Mouse (Mus musculus) lung, postnatal 25 days (tissue): ENCODE results near the gene Pld3.

Source experiments
- DNase-seq: peaks from one replicate; pipeline ENCODE4 v3.0.0; 2022; ENCODE audit warnings: low spot score

Pld3 gene

GRCm38 (mm10) chr7:27552931-27553513, at the start of gene Pld3, which contains the start of gene 2310022A10Rik:
Gene Pld3, minus strand, starts transcription at chr7:27553218.
Gene 2310022A10Rik, plus strand, starts transcription at chr7:27553233.
- DNase-seq, result peak; percentile 99

DNA sequence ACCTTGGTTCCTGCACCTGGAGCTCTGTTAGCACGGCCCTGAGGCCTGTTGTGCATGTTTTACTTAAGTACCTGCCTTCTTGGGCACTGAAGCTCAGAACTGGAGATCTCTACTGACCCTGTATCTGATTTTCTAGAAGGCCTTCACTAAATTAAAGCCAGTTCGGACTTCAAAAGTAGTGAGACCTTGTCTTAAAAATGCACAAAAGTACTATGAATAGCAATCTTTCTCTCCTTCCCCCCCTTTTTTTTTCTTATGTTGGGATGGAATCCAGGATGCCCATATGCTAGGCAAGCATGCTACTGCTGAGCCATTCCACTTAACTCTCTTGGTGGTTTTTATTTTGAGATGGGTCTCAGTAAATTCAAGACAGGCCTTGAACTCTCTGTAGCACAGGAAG, 49.1 kb upstream of the Pld3 start:
- DNase-seq, result no peak

DNA sequence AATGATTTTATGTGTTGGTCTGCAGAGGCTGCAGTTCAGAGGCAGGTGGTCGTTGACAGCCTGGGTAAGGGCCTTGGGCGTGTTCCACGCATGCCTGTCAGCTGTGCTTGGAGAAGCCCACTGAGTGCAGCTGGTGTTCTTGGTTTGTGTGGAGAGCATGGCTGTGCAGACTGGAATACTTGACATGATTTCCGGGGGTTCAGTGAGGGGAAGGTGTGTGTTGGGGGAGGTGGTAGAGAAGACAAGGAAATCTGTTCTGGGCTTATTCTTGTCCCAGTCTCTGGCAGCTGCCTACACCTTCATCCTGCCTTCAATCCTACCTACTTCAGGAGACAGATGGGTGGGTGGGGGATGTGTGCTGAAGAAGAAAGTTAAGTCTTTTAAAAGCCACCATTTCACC, 48.6 kb upstream of the Pld3 start:
- no peak for DNase-seq

- no peak for DNase-seq
Observed at GRCm38 (mm10) chr7:27598053-27598452, 45.0 kb upstream of the Pld3 start.

DNA sequence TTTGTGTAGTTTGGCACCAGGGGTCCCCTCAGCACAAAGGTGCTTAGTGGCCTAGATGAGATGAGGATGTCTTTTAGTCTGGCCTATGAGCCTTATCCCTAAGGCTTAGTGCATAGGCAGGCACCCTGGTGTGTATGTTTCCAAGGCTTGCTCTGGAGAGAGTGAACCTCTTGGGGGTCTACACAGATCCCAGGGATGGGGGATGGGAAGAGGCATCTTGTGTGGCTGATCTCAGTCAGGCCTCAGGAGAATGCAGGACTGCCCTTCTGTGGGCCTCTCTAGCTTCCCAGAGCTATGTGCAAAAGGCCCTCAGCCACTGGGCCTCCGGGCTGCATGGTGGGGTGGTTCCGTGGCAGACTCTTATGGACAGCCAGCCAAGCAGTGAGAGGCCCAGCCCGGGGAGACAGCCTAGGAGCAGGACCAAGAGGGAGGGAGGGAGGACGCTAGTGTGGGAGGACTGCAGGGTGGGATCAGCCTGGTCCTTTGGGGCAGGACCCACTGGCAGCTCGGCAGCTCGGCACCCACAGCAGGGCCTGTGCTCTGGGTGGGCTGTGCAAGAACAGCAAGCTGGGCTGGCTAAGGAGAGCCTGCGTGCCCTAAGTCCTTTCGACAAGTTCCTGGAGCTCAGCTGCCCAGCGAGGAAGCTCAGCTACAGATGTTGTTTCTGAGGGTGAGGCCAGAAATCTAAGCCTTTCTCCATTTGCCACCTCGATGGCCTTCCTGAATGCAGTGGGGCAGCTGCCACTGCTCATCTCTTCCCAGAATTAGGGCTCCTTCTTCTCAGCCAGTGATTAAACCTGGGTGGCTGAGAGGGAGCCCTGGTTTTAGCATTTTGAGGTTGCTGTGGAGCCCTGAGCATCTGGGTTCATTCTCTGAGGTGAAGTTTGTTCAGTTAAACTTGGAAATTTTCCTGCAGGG, 43.8 kb upstream of the Pld3 start:
- DNase-seq, result no peak

DNA sequence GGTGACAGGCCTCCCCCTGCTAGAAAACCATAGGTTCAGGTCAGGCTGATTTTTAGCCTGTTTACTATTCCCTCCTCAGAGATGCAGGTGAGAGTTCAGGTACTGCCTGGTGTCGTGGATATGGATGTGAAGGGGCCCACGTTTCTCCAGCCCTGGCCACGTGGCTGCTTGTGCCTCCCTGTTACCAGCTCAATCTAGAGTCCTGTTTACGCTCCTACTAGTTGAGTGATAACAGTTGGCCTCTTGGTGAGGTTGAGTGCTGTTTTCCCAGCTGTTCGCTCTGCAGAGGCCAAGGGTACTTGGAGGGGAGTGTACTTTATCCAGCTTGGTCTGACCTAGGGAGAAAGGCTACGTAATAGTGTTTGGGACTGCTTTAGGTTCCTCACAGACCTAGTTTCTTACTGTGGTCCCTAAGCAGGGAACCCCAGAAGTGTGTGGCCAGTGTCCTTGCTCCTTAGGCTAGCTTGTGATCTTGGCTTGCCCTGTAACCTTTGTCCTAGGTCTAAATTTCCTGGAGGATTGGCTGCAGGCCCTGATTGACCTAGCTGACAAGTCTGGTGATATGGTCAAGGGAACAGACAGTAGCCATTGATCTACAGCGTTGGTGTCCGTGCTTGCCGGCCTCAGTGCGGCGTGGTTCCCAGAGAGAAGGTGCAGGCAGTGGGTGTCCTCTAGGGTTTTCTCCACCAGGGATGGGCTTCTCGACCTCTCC, 40.1 kb upstream of the Pld3 start:
- DNase-seq, result peak; percentile 72

- DNase-seq, result peak; percentile 66
Observed at GRCm38 (mm10) chr7:27592217-27592929, 39.4 kb upstream of the Pld3 start.

DNA sequence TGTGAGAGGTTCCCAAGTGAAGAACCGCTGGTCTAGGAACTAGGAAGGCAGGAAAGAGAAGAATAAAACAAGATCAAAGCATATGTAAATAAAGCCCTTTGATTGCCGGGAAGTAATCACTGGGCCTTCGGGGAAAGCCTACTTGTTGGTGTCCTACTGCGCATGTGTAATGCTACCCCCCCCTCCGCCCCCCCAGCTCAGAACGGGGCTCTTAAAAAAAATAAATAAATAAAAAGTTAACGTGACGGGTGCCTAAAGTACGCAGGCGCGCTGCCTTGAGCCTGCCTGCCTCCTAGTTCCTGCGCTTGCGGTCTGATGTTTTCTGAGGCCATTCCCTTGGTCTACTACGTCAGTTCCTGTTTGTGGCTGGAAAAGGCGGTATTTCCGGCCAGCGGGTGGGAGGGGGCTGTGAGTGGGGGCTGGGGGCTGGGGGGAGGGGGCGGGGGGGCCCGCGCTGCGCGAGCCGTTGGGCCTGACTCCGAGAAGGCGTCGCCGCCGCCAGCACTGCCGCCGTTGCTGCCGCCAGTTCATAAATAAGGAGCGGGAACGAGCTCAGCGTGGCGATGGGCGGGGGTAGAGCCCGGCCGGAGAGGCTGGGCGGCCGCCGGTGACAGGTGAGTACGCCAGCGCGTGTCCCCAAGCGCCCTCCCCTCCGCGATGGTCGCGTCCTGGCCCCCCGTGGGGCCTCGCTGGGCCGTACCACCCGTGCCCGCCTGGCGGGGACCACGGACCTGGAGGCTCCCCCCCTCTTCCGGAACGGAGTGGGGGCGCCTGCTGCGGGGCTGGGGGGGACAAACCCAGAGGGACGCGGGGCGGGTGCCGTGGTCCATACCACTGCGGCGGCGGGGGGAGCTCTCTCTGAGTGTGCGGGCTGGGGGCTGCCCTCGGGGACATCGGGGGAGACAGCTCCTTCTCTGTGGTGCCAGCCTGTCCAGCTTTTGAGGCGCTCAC, 38.5 kb upstream of the Pld3 start, which contains the start of gene Akt2:
TSS of gene Akt2 (plus strand) at position 287 of the 951 bp plus-strand sequence.
- peak; percentile 96 for DNase-seq

DNA sequence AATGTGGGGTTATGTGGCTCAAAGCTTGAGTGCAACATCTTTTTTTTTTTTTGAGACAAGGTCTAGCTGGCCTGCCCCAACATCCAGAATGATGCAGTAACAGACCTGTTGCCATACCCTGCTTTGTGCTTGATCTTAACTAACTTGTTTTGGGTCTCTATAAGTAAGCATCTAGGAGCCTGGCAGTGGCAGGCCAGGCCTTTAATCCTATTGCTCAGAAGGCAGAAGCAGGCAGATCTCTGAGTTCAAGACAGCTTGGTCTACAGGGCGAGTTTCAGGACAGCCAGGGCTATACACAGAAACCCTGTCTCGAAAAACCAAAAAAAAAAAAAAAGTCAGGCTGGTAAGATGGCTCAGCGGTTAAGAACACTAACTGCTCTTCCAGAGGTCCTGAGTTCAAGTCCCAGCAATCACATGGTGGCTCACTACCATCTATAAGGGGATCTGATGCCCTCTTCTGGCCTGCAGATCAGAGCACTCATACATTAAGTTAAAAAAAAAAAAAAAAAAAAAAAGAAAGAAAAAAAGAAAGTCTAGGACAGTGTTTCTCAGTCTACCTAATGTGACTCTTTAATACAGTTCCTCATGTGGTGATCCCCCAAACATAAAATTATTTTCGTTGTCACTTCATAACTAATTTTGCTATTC, 37.7 kb upstream of the Pld3 start:
- no peak for DNase-seq

- no peak for DNase-seq
Observed at GRCm38 (mm10) chr7:27590088-27590487, 37.1 kb upstream of the Pld3 start.

DNA sequence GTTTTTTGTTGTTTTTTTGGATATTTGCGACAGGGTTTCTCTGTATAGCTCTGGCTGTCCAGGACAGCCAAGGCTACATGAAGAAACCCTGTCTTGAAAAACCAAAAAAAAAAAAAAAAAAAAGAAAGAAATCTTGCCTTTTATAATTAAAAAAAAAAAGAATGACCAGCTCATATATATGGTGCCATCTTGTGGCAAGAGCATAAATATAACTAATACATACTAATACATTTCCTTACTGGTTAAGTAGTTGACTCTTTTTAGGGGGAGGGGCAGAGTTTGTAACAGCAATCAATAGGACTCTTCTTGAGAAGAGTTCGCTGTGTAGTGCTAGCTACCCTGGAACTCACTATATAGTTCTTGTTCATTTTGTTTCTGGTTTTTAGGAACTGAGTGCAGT, 34.7 kb upstream of the Pld3 start:
- DNase-seq, result no peak

DNA sequence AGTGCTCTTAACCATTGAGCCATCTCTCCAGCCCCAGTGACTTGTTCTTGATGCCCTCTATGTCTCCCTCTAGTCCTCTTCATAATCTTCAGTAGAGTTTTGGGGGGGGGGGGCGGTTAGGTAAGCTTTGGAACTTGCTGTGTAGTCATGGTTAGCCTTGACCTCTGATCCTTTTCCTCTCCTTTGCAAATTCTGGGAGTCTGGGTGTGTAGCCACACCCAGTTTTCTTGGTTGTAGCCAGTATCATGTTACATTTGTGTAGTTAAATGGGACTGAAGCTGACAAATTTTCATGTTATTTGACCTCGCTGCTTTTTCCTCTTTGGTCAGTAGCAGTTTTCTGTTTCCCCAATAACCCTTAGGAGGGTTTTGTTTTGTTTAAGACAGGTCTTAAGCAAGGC, 33.8 kb upstream of the Pld3 start:
- no peak for DNase-seq

GRCm38 (mm10) chr7:27580380-27581174, 27.6 kb upstream of the Pld3 start:
- DNase-seq, result no peak

DNA sequence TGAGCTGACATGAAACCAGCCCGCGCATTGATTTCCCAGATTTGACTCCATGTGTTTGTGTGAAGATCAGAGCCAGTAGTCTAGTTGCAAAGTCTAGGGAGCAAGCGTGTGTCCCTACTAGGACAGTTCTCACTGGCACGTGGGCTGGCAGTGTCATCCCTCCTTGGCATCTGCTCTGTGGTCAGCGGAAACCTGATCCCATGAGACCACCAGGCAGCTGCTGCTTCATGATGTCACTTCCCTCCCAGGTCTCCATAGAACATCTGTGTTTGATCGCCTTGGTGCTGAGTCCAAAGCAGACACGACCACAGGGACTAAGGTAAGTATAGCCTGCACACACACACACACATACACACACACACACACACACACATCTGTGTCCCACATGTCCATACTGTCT, 25.4 kb upstream of the Pld3 start:
- DNase-seq, result no peak

GRCm38 (mm10) chr7:27577589-27577988, 24.6 kb upstream of the Pld3 start:
- DNase-seq, result no peak

- peak; percentile 62 for DNase-seq
Observed at GRCm38 (mm10) chr7:27576914-27577313, 23.9 kb upstream of the Pld3 start.

- no peak for DNase-seq
Observed at GRCm38 (mm10) chr7:27574124-27574880, 21.3 kb upstream of the Pld3 start.

DNA sequence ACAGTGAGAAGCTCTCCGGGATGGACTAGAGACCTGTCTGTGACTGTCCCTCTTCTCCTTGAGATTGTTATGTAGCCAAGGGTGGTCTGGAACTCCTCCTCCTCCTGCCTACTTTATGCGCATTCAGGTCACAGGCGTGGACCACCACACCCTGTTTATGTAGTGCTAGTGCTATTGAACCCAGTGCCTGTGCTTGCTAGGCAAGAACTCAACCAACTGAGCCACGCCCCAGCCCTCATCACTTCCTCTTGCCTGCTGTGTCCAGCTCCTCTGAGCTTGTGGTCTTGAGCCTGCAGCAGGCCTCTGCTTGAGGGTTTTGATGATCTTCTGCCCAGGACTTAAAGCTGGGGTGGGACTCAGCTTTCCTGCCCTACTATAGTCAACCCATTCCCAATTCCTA, 19.1 kb upstream of the Pld3 start:
- no peak for DNase-seq
